Mouse (Mus musculus) left cerebral cortex, adult 2 months (tissue): ENCODE data around the gene Chsy1. TPM values are rescaled to one million over a fixed set of nuclear protein-coding genes. Genes with fewer than 3 reads are reported as not detected.

Experiments
- DNase-seq, 2 experiments: peaks; one replicate each; pipeline ENCODE4 v3.0.0; 2021 to 2022; ENCODE audit warnings: low spot score in 2 of 2, mixed read lengths in 1 of 2; ENCODE audit errors: extremely low spot score in 1 of 2
- H3K27ac ChIP-seq: fragments of 200-600 bp; 2 replicates; pipeline ENCODE4 v1.8.1; 2022
- H3K4me3 ChIP-seq: fragments of 200-600 bp; 2 replicates; pipeline ENCODE4 v1.8.1; 2022
- CTCF ChIP-seq: fragments of 200-600 bp; IDR thresholded peaks from 2 replicates; pipeline ENCODE4 v1.8.1; 2022; ENCODE audit warnings: antibody characterized with exemption, mild to moderate bottlenecking, moderate library complexity
- intact Hi-C: fragments of 180-260 bp; cut with DNase I; formaldehyde crosslinking; loops from one replicate; pipeline ENCODE4 v1.15.1; 2025
- total RNA-seq, 2 experiments: library from RNA; stranded (reverse); gene quantifications; 2 replicates each; pipeline ENCODE4 v1.2.3; 2021

Chsy1 gene
- total RNA-seq, 2 experiments from 2014 or later, result 15.6 to 17.3 TPM

DNA sequence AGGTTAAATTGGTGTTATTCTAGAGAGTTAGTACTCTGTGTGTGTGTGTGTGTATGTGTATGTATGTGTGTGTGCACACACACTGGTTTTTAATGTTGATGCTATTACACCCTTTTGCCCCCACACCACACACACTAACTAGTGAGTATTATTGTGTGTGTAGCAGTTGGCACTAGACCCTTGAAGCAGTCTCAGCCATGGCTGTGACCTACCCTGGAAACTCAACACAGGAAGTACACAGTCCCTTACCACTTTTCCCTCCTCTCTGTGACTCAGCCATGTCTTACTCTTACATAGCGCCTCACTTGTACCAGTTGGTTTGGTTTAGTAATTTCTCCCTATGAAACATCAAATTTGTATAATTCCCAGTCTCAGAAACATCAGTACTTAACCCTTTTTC is 37.8 kb downstream of the Chsy1 start:
- no peak overlapping the region for H3K4me3 ChIP-seq
- DNase-seq, result no peak
- no peak overlapping the region for H3K27ac ChIP-seq
- no peak for TF ChIP-seq CTCF
- intact Hi-C loops, result no loop called here

DNA sequence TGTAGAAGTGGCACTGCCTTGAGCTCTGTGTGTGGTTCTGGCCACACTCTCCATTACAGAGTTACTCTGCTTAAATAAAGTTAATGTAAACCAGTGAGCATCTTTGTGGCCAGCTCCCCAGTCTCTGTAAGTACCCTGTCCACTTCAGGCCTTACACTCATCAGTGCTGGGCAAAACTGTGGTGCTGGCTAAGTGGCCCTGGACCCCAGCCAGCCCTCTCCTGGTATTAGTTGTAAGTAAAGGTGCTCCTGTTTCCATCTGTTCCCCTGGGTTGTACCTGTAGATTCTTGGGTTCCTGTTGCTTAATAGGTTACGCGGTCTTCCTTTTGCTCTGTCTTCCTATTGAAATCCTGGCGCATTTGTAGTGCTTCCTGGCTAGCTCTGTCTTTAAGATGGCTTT is 38.5 kb downstream of the Chsy1 start:
- no peak for TF ChIP-seq CTCF
- H3K4me3 ChIP-seq, result no peak overlapping the region
- intact Hi-C loops, result no loop called here

DNA sequence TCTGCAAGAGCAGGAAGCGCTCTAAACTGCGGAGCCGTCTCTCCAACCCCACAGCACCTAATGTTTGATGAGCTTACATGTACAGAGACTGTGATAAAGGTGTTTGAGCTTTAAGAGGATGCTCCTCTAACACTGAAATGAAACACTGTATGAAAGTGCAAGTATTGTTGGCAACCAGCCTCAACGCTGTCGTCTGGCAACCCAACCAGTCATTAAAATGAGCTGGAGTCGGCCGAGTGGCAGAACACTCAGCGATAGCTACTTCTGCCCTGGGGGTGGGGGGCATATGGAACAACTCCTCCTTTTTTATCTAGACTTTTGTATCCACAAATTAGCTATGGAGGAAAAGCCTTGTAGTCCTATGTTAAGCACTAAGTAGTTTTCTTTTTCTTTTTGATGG is 40.2 kb downstream of the Chsy1 start:
- H3K4me3 ChIP-seq, result no peak overlapping the region
- H3K27ac ChIP-seq, result no peak overlapping the region
- DNase-seq, result no peak
- no peak for TF ChIP-seq CTCF
- intact Hi-C loops, result no loop called here

More for the DNA sequence above, 38.5 kb downstream of the Chsy1 start:
- DNase-seq, result no peak
- no peak overlapping the region for H3K27ac ChIP-seq

DNA sequence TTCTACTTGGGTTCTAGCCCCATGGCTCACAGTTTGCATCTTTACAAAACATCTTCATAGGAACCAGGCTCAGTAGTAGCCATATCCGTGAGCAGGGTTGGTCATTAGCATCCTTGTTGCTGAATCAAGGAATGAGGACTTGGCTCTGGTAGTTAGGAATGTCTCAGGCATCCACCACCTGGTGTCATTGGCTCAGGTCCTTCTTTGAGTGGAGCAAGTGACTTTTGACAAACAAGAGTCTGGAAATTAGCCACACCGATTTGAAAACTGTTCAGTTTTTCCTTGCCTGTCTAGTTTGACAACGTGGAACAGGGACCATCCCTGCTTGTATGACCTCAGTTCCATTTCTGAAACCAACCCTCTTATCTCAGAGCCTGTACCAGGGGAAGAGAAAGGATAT is 41.1 kb downstream of the Chsy1 start:
- no peak for TF ChIP-seq CTCF
- Histone ChIP-seq H3K27ac (no peak overlapping the region), H3K4me3 (no peak overlapping the region)
- intact Hi-C loops, result no loop called here
- DNase-seq, result no peak

- DNase-seq, result no peak
- no peak for TF ChIP-seq CTCF
- intact Hi-C loops, result no loop called here
- Histone ChIP-seq H3K4me3 (no peak overlapping the region), H3K27ac (no peak overlapping the region)
These were observed 48.1 kb downstream of the Chsy1 start for GRCm38 (mm10) chr7:66157413-66157812.

DNA sequence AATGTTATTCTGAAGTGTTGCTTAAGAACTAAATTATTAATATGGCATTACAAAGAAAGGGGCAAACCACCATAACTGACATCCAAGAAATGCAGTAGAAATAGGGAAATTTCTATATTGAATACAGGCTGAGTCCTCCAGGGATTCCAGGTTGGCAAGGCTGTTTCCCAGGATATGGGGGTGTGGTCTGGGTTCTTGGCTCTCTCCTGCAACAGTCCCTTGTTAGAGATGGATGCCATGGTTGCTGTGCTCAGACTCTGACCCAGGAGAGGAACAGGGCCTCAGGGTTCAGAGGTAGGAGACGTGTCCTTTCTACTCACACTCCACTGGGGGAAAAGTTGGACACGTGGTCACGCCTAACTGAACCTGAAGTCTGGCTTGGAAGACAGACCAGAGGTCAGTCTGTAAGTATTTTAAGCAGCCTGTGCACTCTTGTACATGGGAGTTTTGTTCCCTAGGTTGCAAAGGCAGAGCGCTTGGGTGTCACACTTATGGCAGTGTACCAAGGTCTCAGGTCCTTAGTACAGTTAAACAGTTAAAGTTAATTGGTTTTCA is 48.6 kb downstream of the Chsy1 start:
- intact Hi-C loops, result no loop called here
- TF ChIP-seq CTCF, result no peak
- no peak overlapping the region for H3K4me3 ChIP-seq
- DNase-seq, result no peak
- H3K27ac ChIP-seq, result no peak overlapping the region

GRCm38 (mm10) chr7:66158616-66159129 is 49.4 kb downstream of the Chsy1 start:
- DNase-seq, result no peak
- intact Hi-C loops, result no loop called here
- H3K27ac ChIP-seq, result no peak overlapping the region
- TF ChIP-seq CTCF, result no peak
- no peak overlapping the region for H3K4me3 ChIP-seq

DNA sequence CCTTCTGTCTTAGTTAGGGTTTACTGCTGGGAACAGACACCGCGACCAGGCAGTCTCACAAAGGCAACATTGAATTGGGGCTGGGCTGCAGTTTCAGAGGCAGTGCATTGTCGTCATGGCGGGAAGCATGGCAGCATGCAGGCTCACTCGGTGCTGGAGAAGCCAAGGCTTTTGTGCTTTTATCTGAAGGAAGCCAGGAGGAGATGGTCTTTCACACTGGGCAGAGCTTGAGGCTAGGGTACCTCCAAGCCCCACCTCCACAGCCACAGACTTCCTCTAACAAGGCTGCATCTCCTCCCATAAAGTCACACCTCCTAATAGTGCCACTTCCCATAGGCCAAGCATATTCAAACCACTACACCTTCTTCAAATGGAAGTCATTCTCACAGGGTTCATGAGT is 50.6 kb downstream of the Chsy1 start:
- no peak for DNase-seq
- no peak overlapping the region for H3K27ac ChIP-seq
- intact Hi-C loops, result no loop called here
- no peak for TF ChIP-seq CTCF
- H3K4me3 ChIP-seq, result no peak overlapping the region

GRCm38 (mm10) chr7:66161836-66162235 is 52.5 kb downstream of the Chsy1 start:
- DNase-seq, result no peak
- Histone ChIP-seq H3K27ac (no peak overlapping the region), H3K4me3 (no peak overlapping the region)
- TF ChIP-seq CTCF, result no peak
- intact Hi-C loops, result no loop called here

DNA sequence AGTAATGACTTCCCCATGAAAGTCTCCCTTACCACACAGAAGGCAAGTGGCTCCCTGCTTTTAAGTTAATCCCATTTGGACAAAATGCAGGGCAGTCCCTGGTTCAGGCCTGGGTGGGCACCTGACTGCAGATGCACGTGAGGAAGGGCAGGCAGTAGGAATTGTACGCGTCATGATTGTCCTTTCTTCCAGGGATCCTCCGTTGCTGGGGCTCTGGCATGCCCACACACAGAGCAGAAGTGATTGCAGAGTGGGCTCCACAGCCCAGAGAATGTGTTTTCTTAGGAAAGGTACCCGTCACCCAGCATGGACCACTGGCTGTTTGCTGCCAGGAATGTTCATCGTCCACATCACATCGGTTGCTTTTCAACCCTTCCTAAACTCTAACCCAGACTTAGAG is 53.2 kb downstream of the Chsy1 start:
- Histone ChIP-seq H3K27ac (no peak overlapping the region), H3K4me3 (no peak overlapping the region)
- intact Hi-C loops, result no loop called here
- no peak for TF ChIP-seq CTCF
- DNase-seq, result no peak

DNA sequence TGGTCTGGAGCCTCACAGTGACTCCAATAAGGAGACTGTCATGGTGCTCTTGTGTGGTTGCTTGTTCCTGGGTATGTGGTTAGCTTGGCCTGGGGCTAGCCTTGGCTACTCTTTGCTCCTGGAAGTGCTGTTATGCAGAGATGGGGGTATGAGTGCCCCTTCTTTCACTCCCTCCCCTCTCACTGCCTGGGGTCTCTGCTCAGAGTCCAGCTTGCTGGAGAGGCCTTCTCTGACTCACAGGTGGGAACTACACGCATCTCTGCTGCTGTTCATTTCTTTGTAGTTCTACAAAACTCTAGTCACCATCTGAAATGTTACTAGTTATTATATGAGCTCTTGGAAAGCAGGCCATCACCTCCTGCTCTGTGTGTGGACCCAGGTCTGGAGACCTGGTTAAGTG is 53.7 kb downstream of the Chsy1 start:
- no peak for TF ChIP-seq CTCF
- Histone ChIP-seq H3K4me3 (no peak overlapping the region), H3K27ac (no peak overlapping the region)
- intact Hi-C loops, result no loop called here
- no peak for DNase-seq

DNA sequence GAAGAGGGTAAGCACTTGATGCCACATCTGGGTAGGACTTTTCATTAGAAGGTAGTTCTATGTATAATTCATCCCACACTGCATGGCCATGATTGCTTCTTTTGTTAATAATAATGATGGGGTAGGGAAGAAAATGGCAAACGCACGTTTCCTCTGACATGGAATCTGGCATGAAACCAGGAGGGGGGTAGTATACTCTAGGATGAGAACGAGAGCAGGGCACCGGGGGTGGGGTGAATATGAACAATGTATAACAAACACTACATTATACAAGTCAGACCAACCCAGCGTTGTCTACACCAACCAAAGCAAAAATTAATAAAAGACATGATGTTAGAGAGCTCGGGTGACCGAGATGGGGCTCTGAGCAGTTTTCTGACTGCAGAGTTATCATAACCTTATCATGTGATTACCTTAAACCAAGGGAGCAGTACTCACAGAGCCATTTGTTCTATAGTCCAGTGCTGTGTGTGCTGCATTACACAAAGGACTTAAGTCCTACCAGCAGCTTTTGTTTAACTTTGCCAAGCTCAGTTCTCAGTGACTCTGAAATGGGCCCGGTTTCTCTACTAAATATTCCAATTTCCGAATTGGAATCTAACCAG is 55.2 kb downstream of the Chsy1 start:
- no peak for DNase-seq
- TF ChIP-seq CTCF, result no peak
- no peak overlapping the region for H3K4me3 ChIP-seq
- no peak overlapping the region for H3K27ac ChIP-seq
- intact Hi-C loops, result no loop called here
